Comparison of ENCODE assay signal across 14 mouse cellular contexts in genomic region chr12:107677076-107677475, GRCm38 (mm10).
"Had no signal": no experiment of that assay in that cellular context is flagged by ENCODE, and none has a peak within 500 bp of the region (broad histone marks: within the 10 kb centered on the region; RNA-seq: fewer than 3 reads in every experiment).

No protein-coding gene starts in this region.

- H3K4me3 ChIP-seq: kidney, embryonic 15.5 days; left cerebral cortex, adult 2 months; limb, embryonic 10.5 days; liver, embryonic 15.5 days had no signal

- H3K9ac ChIP-seq: kidney, embryonic 15.5 days; liver, embryonic 15.5 days had no signal

- H3K36me3 ChIP-seq: kidney, embryonic 15.5 days; limb, embryonic 10.5 days; liver, embryonic 15.5 days had no signal

- H3K4me1 ChIP-seq: liver, embryonic 15.5 days; megakaryocyte, embryonic 14.5 days had no signal

- DNase-seq: kidney, adult 2 months; kidney, postnatal 25 days; lung, adult 2 months; lung, postnatal 10 days; right cerebral cortex, postnatal 25 days; thymus, postnatal 36 days had no signal

- H3K27ac ChIP-seq: kidney, embryonic 15.5 days; left cerebral cortex, adult 2 months; limb, embryonic 10.5 days; liver, embryonic 15.5 days; macrophage had no signal

- H3K27me3 ChIP-seq: kidney, embryonic 15.5 days; liver, embryonic 15.5 days; megakaryocyte, embryonic 14.5 days had no signal

- H3K9me3 ChIP-seq: kidney, embryonic 15.5 days; limb, embryonic 10.5 days; liver, embryonic 15.5 days had no signal

- H3K4me2 ChIP-seq: kidney, embryonic 15.5 days; liver, embryonic 11.5 days; liver, embryonic 15.5 days; midbrain, embryonic 11.5 days had no signal
